Mouse (Mus musculus): ENCODE results near the gene Iqch. TPM values are rescaled to one million over a fixed set of nuclear protein-coding genes. Genes with fewer than 3 reads are reported as not detected.

Gene Iqch
- polyA plus RNA-seq (2017; shearing (Covaris generic)): under 1 TPM in 1 of 2 experiments, not detected in 1; 0.17 TPM

GRCm38 (mm10) chr9:63602043-63602939 lies at the start of gene Iqch, which contains the start of gene Aagab:
Gene Iqch (minus strand): TSS chr9:63602493.
Gene Aagab (plus strand): TSS chr9:63602660.
- peak; percentile 98 for ATAC-seq

- ATAC-seq: no peak
Observed at GRCm38 (mm10) chr9:63651594-63651993, 49.3 kb upstream of the Iqch start.

GRCm38 (mm10) chr9:63650905-63651304 lies 48.6 kb upstream of the Iqch start:
- ATAC-seq: no peak

GRCm38 (mm10) chr9:63649841-63650545 lies 47.7 kb upstream of the Iqch start:
- no peak for ATAC-seq

- no peak for ATAC-seq
Observed at GRCm38 (mm10) chr9:63648520-63648918, 46.2 kb upstream of the Iqch start.

GRCm38 (mm10) chr9:63647581-63648519 lies 45.6 kb upstream of the Iqch start:
- no peak for ATAC-seq

GRCm38 (mm10) chr9:63645084-63645483 lies 42.8 kb upstream of the Iqch start:
- no peak for ATAC-seq

GRCm38 (mm10) chr9:63644011-63644410 lies 41.7 kb upstream of the Iqch start:
- no peak for ATAC-seq

GRCm38 (mm10) chr9:63641983-63642646 lies 39.8 kb upstream of the Iqch start:
- ATAC-seq: no peak

GRCm38 (mm10) chr9:63636113-63636512 lies 33.8 kb upstream of the Iqch start:
- ATAC-seq: no peak

- no peak for ATAC-seq
Observed at GRCm38 (mm10) chr9:63633334-63633733, 31.0 kb upstream of the Iqch start.

- no peak for ATAC-seq
Observed at GRCm38 (mm10) chr9:63632924-63633323, 30.6 kb upstream of the Iqch start.

- no peak for ATAC-seq
Observed at GRCm38 (mm10) chr9:63632045-63632444, 29.8 kb upstream of the Iqch start.

- no peak for ATAC-seq
Observed at GRCm38 (mm10) chr9:63625090-63625756, 22.9 kb upstream of the Iqch start.

- no peak for ATAC-seq
Observed at GRCm38 (mm10) chr9:63623895-63624569, 21.7 kb upstream of the Iqch start.

GRCm38 (mm10) chr9:63617967-63618366 lies 15.7 kb upstream of the Iqch start:
- ATAC-seq: no peak

- ATAC-seq: no peak
Observed at GRCm38 (mm10) chr9:63614018-63614985, 12.0 kb upstream of the Iqch start.

- ATAC-seq: no peak
Observed at GRCm38 (mm10) chr9:63613569-63613968, 11.3 kb upstream of the Iqch start.

Data from CD4-positive, CD25-positive, alpha-beta regulatory T cell, adult 4 months (primary cell).